Mouse (Mus musculus): ENCODE data around the gene Rpl37a. TPM values are rescaled to one million over a fixed set of nuclear protein-coding genes. Genes with fewer than 3 reads are reported as not detected.

Gene Rpl37a
- polyA plus RNA-seq, 1 experiment from 2014 or later = 1,383 TPM

DNA sequence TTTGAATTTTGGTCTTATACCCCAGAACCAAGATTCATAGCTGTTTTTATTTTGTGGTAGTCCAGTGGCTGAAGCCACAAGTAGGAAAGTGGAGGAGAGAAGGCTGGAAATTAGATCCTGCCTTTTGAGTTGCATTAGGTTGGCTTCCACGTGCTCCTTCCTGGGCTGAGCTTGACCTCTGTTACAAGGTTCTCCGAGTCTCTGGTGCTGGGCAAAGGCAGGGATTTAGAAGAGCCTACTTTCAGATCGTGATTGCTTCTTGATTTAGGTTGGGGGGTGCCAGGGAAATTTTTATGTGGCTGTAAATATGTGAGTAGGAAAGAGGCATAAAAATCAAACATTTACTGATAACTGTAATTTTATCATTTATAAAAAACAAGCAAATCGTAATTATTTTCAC is 3.5 kb downstream of the Rpl37a start:
- H3K4me1 ChIP-seq (ENCODE audit: control insufficient read depth in 2 of 2, insufficient read depth in 2 of 2, low read length in 2 of 2) = peaks cover 5 to 9% of the 10 kb centered on the region in 2 experiments
- H3K27ac ChIP-seq (replicated peaks in 1 of 2; ENCODE audit: control insufficient read depth in 1 of 2, insufficient read depth in 1 of 2, low read depth in 2 of 2, low read length in 2 of 2) = no peak overlapping the region
- no peak overlapping the region for H3K9ac ChIP-seq (ENCODE audit: low read length)
- no peaks in the 10 kb centered on the region for H3K27me3 ChIP-seq (ENCODE audit: control insufficient read depth, insufficient read depth, low read length)
- WGBS = 72% methylated on average over 4 of the region's 4 CpGs
- no peak for ATAC-seq (ENCODE audit: insufficient number of reproducible peaks, insufficient read depth, low FRiP score, low read depth)
- H3K9me3 ChIP-seq (ENCODE audit: control insufficient read depth, low read length) = no peaks in the 10 kb centered on the region
- H3K4me3 ChIP-seq (ENCODE audit: control insufficient read depth in 1 of 2, insufficient read depth in 1 of 2, low read depth in 1 of 2, low read length in 2 of 2) = no peak overlapping the region
- H3K4me2 ChIP-seq (ENCODE audit: low read length) = no peak overlapping the region
- H3K36me3 ChIP-seq (ENCODE audit: control insufficient read depth, insufficient read depth, low read length) = peaks cover 38% of the 10 kb centered on the region

DNA sequence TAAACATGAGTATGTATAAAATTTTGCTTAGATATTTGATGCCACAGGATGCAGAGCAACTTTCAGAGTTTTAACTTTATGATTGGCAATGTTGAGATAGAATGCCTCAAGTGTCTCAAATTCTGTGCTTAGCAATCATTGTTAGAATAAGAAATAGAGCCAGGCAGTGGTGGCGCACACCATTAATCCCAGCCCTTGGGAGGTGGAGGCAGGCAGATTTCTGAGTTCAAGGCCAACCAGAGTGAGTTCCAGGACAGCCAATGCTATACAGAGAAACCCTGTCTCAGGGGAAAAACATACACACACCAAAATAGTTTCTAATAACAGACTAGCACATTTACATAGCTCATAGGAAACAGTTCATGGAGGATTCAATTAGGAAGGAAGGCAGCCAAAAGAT is 4.0 kb downstream of the Rpl37a start:
- Histone ChIP-seq H3K9ac (ENCODE audit: low read length) (no peak overlapping the region), H3K36me3 (ENCODE audit: control insufficient read depth, insufficient read depth, low read length) (peaks cover 38% of the 10 kb centered on the region), H3K27me3 (ENCODE audit: control insufficient read depth, insufficient read depth, low read length) (no peaks in the 10 kb centered on the region), H3K27ac (replicated peaks in 1 of 2; ENCODE audit: control insufficient read depth in 1 of 2, insufficient read depth in 1 of 2, low read depth in 2 of 2, low read length in 2 of 2) (no peak overlapping the region), H3K9me3 (ENCODE audit: control insufficient read depth, low read length) (no peaks in the 10 kb centered on the region), H3K4me2 (ENCODE audit: low read length) (no peak overlapping the region), H3K4me3 (ENCODE audit: control insufficient read depth in 1 of 2, insufficient read depth in 1 of 2, low read depth in 1 of 2, low read length in 2 of 2) (no peak overlapping the region), H3K4me1 (ENCODE audit: control insufficient read depth in 2 of 2, insufficient read depth in 2 of 2, low read length in 2 of 2) (peaks cover 5 to 9% of the 10 kb centered on the region in 2 experiments)
- 97% methylated on average over 1 of the region's 1 CpGs for WGBS
- no peak for ATAC-seq (ENCODE audit: insufficient number of reproducible peaks, insufficient read depth, low FRiP score, low read depth)

DNA sequence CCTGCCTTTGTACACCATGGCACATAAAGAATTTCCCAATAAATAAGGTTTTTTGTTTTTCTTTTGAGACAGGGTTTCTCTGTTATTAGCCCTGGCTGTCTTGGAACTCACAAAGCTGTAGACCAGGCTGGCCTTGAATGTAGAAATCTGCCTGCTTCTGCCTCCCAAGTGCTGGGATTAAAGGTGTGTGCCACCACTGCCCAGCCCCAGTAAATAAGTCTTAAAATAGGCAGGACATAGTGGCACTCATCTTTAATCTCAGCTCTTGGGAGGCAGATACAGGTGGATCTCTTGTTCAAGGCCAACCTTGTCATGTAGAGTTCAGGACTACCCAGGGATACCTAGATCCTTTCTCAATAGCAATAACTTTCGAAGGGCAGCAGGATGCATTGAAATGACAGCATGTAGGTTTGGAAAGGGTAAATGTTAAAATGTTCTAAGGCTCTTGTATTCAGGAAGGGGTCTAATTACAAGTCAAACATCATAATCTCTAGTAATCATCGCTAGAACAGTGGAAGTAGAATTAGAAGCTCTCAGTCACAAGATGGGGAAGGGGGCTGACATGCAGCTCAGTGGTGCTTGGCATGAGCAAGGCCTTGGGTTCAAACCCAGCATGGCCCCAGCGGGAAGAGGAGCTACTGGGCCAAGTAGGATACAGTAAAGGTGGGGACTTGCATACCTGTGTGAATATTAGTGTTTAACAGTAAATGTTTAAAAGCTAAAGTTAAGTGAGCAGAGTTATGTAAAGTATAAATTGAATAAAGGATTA is 4.7 kb downstream of the Rpl37a start:
- 67% methylated on average over 3 of the region's 3 CpGs for WGBS
- H3K4me2 ChIP-seq (ENCODE audit: low read length) = no peak overlapping the region
- peaks cover 5 to 9% of the 10 kb centered on the region in 2 experiments for H3K4me1 ChIP-seq (ENCODE audit: control insufficient read depth in 2 of 2, insufficient read depth in 2 of 2, low read length in 2 of 2)
- H3K36me3 ChIP-seq (ENCODE audit: control insufficient read depth, insufficient read depth, low read length) = peaks cover 38% of the 10 kb centered on the region
- ATAC-seq (ENCODE audit: insufficient number of reproducible peaks, insufficient read depth, low FRiP score, low read depth) = no peak
- no peak overlapping the region for H3K4me3 ChIP-seq (ENCODE audit: control insufficient read depth in 1 of 2, insufficient read depth in 1 of 2, low read depth in 1 of 2, low read length in 2 of 2)
- H3K27ac ChIP-seq (replicated peaks in 1 of 2; ENCODE audit: control insufficient read depth in 1 of 2, insufficient read depth in 1 of 2, low read depth in 2 of 2, low read length in 2 of 2) = no peak overlapping the region
- no peak overlapping the region for H3K9ac ChIP-seq (ENCODE audit: low read length)
- no peaks in the 10 kb centered on the region for H3K27me3 ChIP-seq (ENCODE audit: control insufficient read depth, insufficient read depth, low read length)
- no peaks in the 10 kb centered on the region for H3K9me3 ChIP-seq (ENCODE audit: control insufficient read depth, low read length)

DNA sequence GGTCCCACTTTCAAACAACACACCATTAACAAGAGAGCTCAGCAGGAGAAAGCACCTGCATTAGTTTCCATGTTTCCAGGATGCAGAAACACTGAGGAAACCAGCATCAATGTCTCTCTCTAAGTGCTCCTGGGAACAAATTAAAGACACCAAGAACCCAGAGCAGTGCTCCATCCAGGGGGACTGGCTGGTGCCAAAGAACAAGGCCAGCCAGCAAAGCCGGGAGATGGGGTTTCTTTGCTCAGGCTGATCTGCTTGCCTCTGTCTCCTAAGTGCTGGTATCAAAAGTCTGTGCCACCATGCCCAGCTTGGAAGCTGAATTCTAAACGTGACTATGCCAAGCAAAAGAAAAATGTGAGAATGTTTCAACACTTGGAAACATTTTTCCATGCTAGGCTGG is 5.3 kb downstream of the Rpl37a start:
- Histone ChIP-seq H3K27me3 (ENCODE audit: control insufficient read depth, insufficient read depth, low read length) (no peaks in the 10 kb centered on the region), H3K9ac (ENCODE audit: low read length) (no peak overlapping the region), H3K36me3 (ENCODE audit: control insufficient read depth, insufficient read depth, low read length) (peaks cover 38% of the 10 kb centered on the region), H3K4me1 (ENCODE audit: control insufficient read depth in 2 of 2, insufficient read depth in 2 of 2, low read length in 2 of 2) (peaks cover 5 to 9% of the 10 kb centered on the region in 2 experiments), H3K27ac (replicated peaks in 1 of 2; ENCODE audit: control insufficient read depth in 1 of 2, insufficient read depth in 1 of 2, low read depth in 2 of 2, low read length in 2 of 2) (no peak overlapping the region), H3K4me3 (ENCODE audit: control insufficient read depth in 1 of 2, insufficient read depth in 1 of 2, low read depth in 1 of 2, low read length in 2 of 2) (no peak overlapping the region), H3K9me3 (ENCODE audit: control insufficient read depth, low read length) (no peaks in the 10 kb centered on the region), H3K4me2 (ENCODE audit: low read length) (no peak overlapping the region)
- 63% methylated on average over 2 of the region's 2 CpGs for WGBS
- ATAC-seq (ENCODE audit: insufficient number of reproducible peaks, insufficient read depth, low FRiP score, low read depth) = no peak

DNA sequence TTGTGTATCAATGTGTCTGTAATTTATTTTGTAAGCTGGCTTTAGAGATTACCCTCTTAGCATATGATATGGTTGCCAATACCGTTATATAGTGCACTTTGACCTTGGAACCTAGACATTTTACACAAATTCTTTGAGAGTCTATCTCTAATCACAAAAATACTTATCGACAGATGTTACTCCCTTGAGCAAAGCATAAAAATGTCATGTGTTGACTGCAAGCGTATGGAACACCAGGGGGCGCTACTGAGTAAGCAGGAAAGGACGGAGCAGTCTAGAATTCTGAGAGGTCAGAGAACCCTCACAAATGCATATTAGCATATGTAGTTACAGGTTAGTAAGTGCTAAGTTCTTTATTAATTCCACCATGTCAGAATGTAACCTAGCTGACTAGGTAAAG is 5.8 kb downstream of the Rpl37a start:
- Histone ChIP-seq H3K4me2 (ENCODE audit: low read length) (no peak overlapping the region), H3K9me3 (ENCODE audit: control insufficient read depth, low read length) (no peaks in the 10 kb centered on the region), H3K4me1 (ENCODE audit: control insufficient read depth in 2 of 2, insufficient read depth in 2 of 2, low read length in 2 of 2) (peaks cover 5 to 9% of the 10 kb centered on the region in 2 experiments), H3K27me3 (ENCODE audit: control insufficient read depth, insufficient read depth, low read length) (no peaks in the 10 kb centered on the region), H3K9ac (ENCODE audit: low read length) (no peak overlapping the region), H3K36me3 (ENCODE audit: control insufficient read depth, insufficient read depth, low read length) (peaks cover 38% of the 10 kb centered on the region), H3K4me3 (ENCODE audit: control insufficient read depth in 1 of 2, insufficient read depth in 1 of 2, low read depth in 1 of 2, low read length in 2 of 2) (no peak overlapping the region), H3K27ac (replicated peaks in 1 of 2; ENCODE audit: control insufficient read depth in 1 of 2, insufficient read depth in 1 of 2, low read depth in 2 of 2, low read length in 2 of 2) (no peak overlapping the region)
- 11% methylated on average over 5 of the region's 5 CpGs for WGBS
- ATAC-seq (ENCODE audit: insufficient number of reproducible peaks, insufficient read depth, low FRiP score, low read depth) = no peak

DNA sequence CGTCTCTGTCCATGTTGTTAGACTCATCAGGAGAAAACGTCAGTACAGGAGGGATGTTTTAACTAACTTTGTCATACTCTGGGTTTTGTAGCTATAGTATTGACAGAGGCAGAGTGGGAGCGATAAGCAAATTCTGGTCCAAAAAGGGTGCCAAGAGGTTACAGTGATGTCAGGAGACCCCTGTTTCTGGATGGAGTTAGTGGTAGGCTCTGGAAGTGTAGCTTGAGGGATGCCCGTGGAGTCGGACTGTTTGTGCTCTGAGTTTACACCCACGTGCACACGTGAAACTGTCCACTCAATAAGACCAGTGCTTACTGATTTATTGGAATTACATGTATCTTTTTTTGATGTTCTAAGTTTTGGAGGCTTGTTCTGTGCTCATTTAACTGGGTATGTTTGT is 6.5 kb downstream of the Rpl37a start:
- H3K4me2 ChIP-seq (ENCODE audit: low read length) = no peak overlapping the region
- H3K27ac ChIP-seq (replicated peaks in 1 of 2; ENCODE audit: control insufficient read depth in 1 of 2, insufficient read depth in 1 of 2, low read depth in 2 of 2, low read length in 2 of 2) = no peak overlapping the region
- H3K4me3 ChIP-seq (ENCODE audit: control insufficient read depth in 1 of 2, insufficient read depth in 1 of 2, low read depth in 1 of 2, low read length in 2 of 2) = no peak overlapping the region
- H3K27me3 ChIP-seq (ENCODE audit: control insufficient read depth, insufficient read depth, low read length) = no peaks in the 10 kb centered on the region
- H3K36me3 ChIP-seq (ENCODE audit: control insufficient read depth, insufficient read depth, low read length) = peaks cover 36% of the 10 kb centered on the region
- whole genome bisulfite sequencing = 92% methylated on average over 7 of the region's 7 CpGs
- H3K9ac ChIP-seq (ENCODE audit: low read length) = no peak overlapping the region
- no peak for ATAC-seq (ENCODE audit: insufficient number of reproducible peaks, insufficient read depth, low FRiP score, low read depth)
- no peaks in the 10 kb centered on the region for H3K9me3 ChIP-seq (ENCODE audit: control insufficient read depth, low read length)
- peaks cover 3 to 7% of the 10 kb centered on the region in 2 experiments for H3K4me1 ChIP-seq (ENCODE audit: control insufficient read depth in 2 of 2, insufficient read depth in 2 of 2, low read length in 2 of 2)

DNA sequence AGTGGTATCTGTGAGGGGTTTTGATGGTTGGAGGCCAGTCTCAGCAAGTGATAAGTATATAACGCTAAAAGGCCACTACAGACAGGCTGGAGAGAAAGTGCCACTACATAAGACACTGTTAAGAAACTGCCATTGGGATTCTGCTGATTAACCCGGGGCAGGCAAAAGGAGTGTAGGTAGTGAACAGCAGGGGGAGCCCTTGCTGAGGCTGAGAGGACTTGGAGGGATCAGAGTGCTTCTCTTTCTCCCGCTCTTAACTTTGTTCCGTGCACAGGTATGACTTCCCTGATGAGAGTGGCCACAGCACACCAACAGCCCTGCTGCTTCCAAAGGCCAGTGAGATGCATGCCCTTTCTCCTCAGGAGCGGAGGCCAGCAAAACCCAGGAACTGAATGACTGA is 7.8 kb downstream of the Rpl37a start:
- H3K4me2 ChIP-seq (ENCODE audit: low read length) = no peak overlapping the region
- H3K4me1 ChIP-seq (ENCODE audit: control insufficient read depth in 2 of 2, insufficient read depth in 2 of 2, low read length in 2 of 2) = peaks cover 0 to 4% of the 10 kb centered on the region in 2 experiments; a peak in 2 of 4 replicates
- 18% methylated on average over 5 of the region's 5 CpGs for WGBS
- ATAC-seq (ENCODE audit: insufficient number of reproducible peaks, insufficient read depth, low FRiP score, low read depth) = no peak
- no peak overlapping the region for H3K4me3 ChIP-seq (ENCODE audit: control insufficient read depth in 1 of 2, insufficient read depth in 1 of 2, low read depth in 1 of 2, low read length in 2 of 2)
- peaks cover 23% of the 10 kb centered on the region for H3K36me3 ChIP-seq (ENCODE audit: control insufficient read depth, insufficient read depth, low read length)
- H3K27ac ChIP-seq (replicated peaks in 1 of 2; ENCODE audit: control insufficient read depth in 1 of 2, insufficient read depth in 1 of 2, low read depth in 2 of 2, low read length in 2 of 2) = no peak overlapping the region
- no peak overlapping the region for H3K9ac ChIP-seq (ENCODE audit: low read length)
- no peaks in the 10 kb centered on the region for H3K27me3 ChIP-seq (ENCODE audit: control insufficient read depth, insufficient read depth, low read length)
- H3K9me3 ChIP-seq (ENCODE audit: control insufficient read depth, low read length) = no peaks in the 10 kb centered on the region
